Comparison of ENCODE assay signal across 8 mouse cellular contexts in genomic region chr2:31297602-31298268, GRCm38 (mm10). TPM values are rescaled to one million over a fixed set of nuclear protein-coding genes. Genes with fewer than 3 reads are reported as not detected.
DNase-seq lines count a peak whose midpoint lies in the region; ATAC-seq and TF ChIP-seq lines count a peak whose summit lies in the region.

No protein-coding gene starts in this region.

- H3K36me3 ChIP-seq in C2C12 (ENCODE audit: control insufficient read depth, insufficient read depth) (peaks cover 15% of the 10 kb centered on the region), myocyte (ENCODE audit: control insufficient read depth, insufficient read depth) (peaks cover 9% of the 10 kb centered on the region)
- peaks cover 19% of the 10 kb centered on the region for H3K36me3 ChIP-seq in embryonic facial prominence, embryonic 10.5 days (replicated peaks)
- no peaks in the 10 kb centered on the region for H3K36me3 ChIP-seq in heart, adult 2 months (ENCODE audit: control insufficient read depth, insufficient read depth, low read length)
- no peaks in the 10 kb centered on the region for H3K36me3 ChIP-seq in liver, embryonic 12.5 days

- no peak overlapping the region for H3K4me3 ChIP-seq in C2C12 (ENCODE audit: insufficient read depth, poor library complexity, severe bottlenecking)
- H3K4me3 ChIP-seq in embryonic facial prominence, embryonic 10.5 days, result peak overlapping the region; percentile 60
- peak overlapping the region; percentile 51 for H3K4me3 ChIP-seq in heart, adult 2 months
- peak overlapping the region; percentile 51 for H3K4me3 ChIP-seq in liver, embryonic 12.5 days
- peak overlapping the region; percentile 17 for H3K4me3 ChIP-seq in myocyte

- H3K9ac ChIP-seq in heart, adult 2 months (ENCODE audit: low read depth, low read length), result peak overlapping the region; percentile 56
- H3K9ac ChIP-seq in liver, embryonic 12.5 days, result 0 out of 2 replicates have a peak overlapping the region, but pooled peaks have one; percentile 18

- ATAC-seq in liver, embryonic 12.5 days, result peak; percentile 71

- no peaks in the 10 kb centered on the region for H3K27me3 ChIP-seq in C2C12 (ENCODE audit: control insufficient read depth, insufficient read depth, insufficient read length)
- H3K27me3 ChIP-seq in embryonic facial prominence, embryonic 10.5 days (replicated peaks; ENCODE audit: low read depth, poor library complexity, severe bottlenecking), result no peaks in the 10 kb centered on the region
- H3K27me3 ChIP-seq in heart, adult 2 months (ENCODE audit: control insufficient read depth, insufficient read depth, low read length), result no peaks in the 10 kb centered on the region
- H3K27me3 ChIP-seq in liver, embryonic 12.5 days (replicated peaks), result 0 out of 2 replicates have a peak, but pooled peaks cover 3% of the 10 kb centered on the region
- H3K27me3 ChIP-seq in myocyte (ENCODE audit: control insufficient read depth, insufficient read depth, insufficient read length), result no peaks in the 10 kb centered on the region

- H3K9me3 ChIP-seq in embryonic facial prominence, embryonic 10.5 days, result no peaks in the 10 kb centered on the region
- H3K9me3 ChIP-seq in liver, embryonic 12.5 days (replicated peaks), result no peaks in the 10 kb centered on the region

- no peaks in the 10 kb centered on the region for H3K79me3 ChIP-seq in C2C12 (ENCODE audit: low read depth)

- no peak for TF ChIP-seq CTCF in C2C12 (IDR thresholded peaks at IDR 0.05; ENCODE audit: control insufficient read depth, insufficient read depth, insufficient read length)
- TF ChIP-seq CTCF in heart, adult 2 months (IDR thresholded peaks at IDR 0.05), result no peak

- H3ac ChIP-seq in C2C12 (ENCODE audit: control insufficient read depth, insufficient read length, low read depth) (peak overlapping the region; percentile 8), myocyte (ENCODE audit: control insufficient read depth, insufficient read length) (no peak overlapping the region)

- 0 out of 2 replicates have a peak, but pooled peaks have one; percentile 27 for TF ChIP-seq EP300 in heart, adult 2 months (IDR thresholded peaks at IDR 0.05; ENCODE audit: insufficient read depth, low read depth, low read length)

- WGBS in embryonic facial prominence, embryonic 10.5 days, result 2% methylated on average over 17 of the region's 17 CpGs
- 6% methylated on average over 17 of the region's 17 CpGs for WGBS in heart, adult 2 months
- 3% methylated on average over 17 of the region's 17 CpGs for whole genome bisulfite sequencing in liver, embryonic 12.5 days (ENCODE audit: insufficient replicate concordance)

- peak; percentile 36 for DNase-seq in T-cell, adult 2 months (ENCODE audit: low spot score)
- peak; percentile 73 for DNase-seq in embryonic facial prominence, embryonic 10.5 days (ENCODE audit: low spot score)
- DNase-seq in heart, adult 2 months, result peak; percentile 68 to 70
- DNase-seq in kidney, adult 11 months, result peak; percentile 42
- DNase-seq in thymus, postnatal 25 days, result peak; percentile 54

- H3K4me1 ChIP-seq in embryonic facial prominence, embryonic 10.5 days, result peaks cover 20% of the 10 kb centered on the region
- no peaks in the 10 kb centered on the region; the same call in 1 of the 2 replicates for H3K4me1 ChIP-seq in heart, adult 2 months (ENCODE audit: control insufficient read depth, insufficient read depth, low read length)
- H3K4me1 ChIP-seq in liver, embryonic 12.5 days, result peaks cover 12% of the 10 kb centered on the region

- peak overlapping the region; percentile 80 for H3K27ac ChIP-seq in embryonic facial prominence, embryonic 10.5 days (replicated peaks)
- peak overlapping the region; percentile 67 for H3K27ac ChIP-seq in heart, adult 2 months
- no peak overlapping the region for H3K27ac ChIP-seq in liver, embryonic 12.5 days

- H3K4me2 ChIP-seq in liver, embryonic 12.5 days, result peak overlapping the region; percentile 65
- peak overlapping the region; percentile 89 for H3K4me2 ChIP-seq in myocyte (ENCODE audit: low read depth)

- peak; percentile 72 for TF ChIP-seq POLR2A in heart, adult 2 months (IDR thresholded peaks at IDR 0.05; ENCODE audit: insufficient read depth, low read depth, low read length)
- peak; percentile 7 for TF ChIP-seq POLR2A in myocyte (IDR thresholded peaks at IDR 0.05; ENCODE audit: insufficient read length, low read depth)

- H3K79me2 ChIP-seq in C2C12 (ENCODE audit: control insufficient read depth, insufficient read depth) (no peaks in the 10 kb centered on the region), myocyte (ENCODE audit: control insufficient read depth, insufficient read depth) (no peaks in the 10 kb centered on the region)
- no peaks in the 10 kb centered on the region for H3K79me2 ChIP-seq in heart, adult 2 months (replicated peaks; ENCODE audit: control insufficient read depth, insufficient read depth, low read length)

- intact Hi-C loops in heart, adult 2 months (cut with DNase I), result no loop called here

TF ChIP-seq in C2C12, 6 proteins besides CTCF, POLR2A, EP300 and RAD21:
- TF ChIP-seq CEBPB (IDR thresholded peaks at IDR 0.05; ENCODE audit: low read depth) (peak; percentile 60), USF1 (IDR thresholded peaks at IDR 0.05; ENCODE audit: low read depth) (peak; percentile 96), MYOG (IDR thresholded peaks at IDR 0.05; ENCODE audit: control insufficient read depth, extremely low read depth, insufficient read length) (no peak)

TF ChIP-seq in myocyte, 11 proteins besides CTCF, POLR2A, EP300 and RAD21:
- TF ChIP-seq E2F4 (IDR thresholded peaks at IDR 0.05; ENCODE audit: insufficient read depth) (no peak), USF1 (IDR thresholded peaks at IDR 0.05; ENCODE audit: low read depth) (peak; percentile 98), CEBPB (IDR thresholded peaks at IDR 0.05; ENCODE audit: insufficient read depth, poor library complexity, severe bottlenecking) (peak; percentile 39; the same call in 1 of the 2 replicates)

RNA-seq across cellular contexts. Expression of gene Hmcn2, which starts 16.5 kb away (rescaled TPM):
- 4.1 TPM for polyA plus RNA-seq in C2C12 (2012; fragmentation: generic; extraction: Trizol)
- 0.15 TPM in 1 of 2 replicates, not detected in the other for polyA plus RNA-seq in embryonic facial prominence, embryonic 10.5 days (2016; fragmentation: Nextera tagmentation; extraction: Ambion mirVana)
- total RNA-seq in heart, adult 2 months (2021), result 1 to 10 TPM; 7.2 to 8.3 TPM
- polyA plus RNA-seq in heart, adult 2 months (2012; rRNA removed), result 22.8 and 24.3 TPM in 2 replicates
- polyA plus RNA-seq in liver, embryonic 12.5 days (2016; fragmentation: Nextera tagmentation; extraction: Ambion mirVana), result 0.35 and 0.36 TPM in 2 replicates
- polyA plus RNA-seq in myocyte (2012; fragmentation: generic; extraction: Trizol), result 2.6 TPM

RNA-seq across cellular contexts. Expression of gene Ncs1, which starts 52.1 kb away (rescaled TPM):
- polyA plus RNA-seq in C2C12 (2012; fragmentation: generic; extraction: Trizol) (58.6 TPM), myocyte (2012; fragmentation: generic; extraction: Trizol) (36.1 TPM)
- polyA plus RNA-seq in embryonic facial prominence, embryonic 10.5 days (2016; fragmentation: Nextera tagmentation; extraction: Ambion mirVana), result 66.0 and 66.5 TPM in 2 replicates
- total RNA-seq in heart, adult 2 months (2021), result 10 to 100 TPM; 11.8 to 14.1 TPM
- 5.9 and 8.3 TPM in 2 replicates for polyA plus RNA-seq in heart, adult 2 months (2012; rRNA removed)
- polyA plus RNA-seq in liver, embryonic 12.5 days (2016; fragmentation: Nextera tagmentation; extraction: Ambion mirVana), result 4.3 and 4.5 TPM in 2 replicates
